Mouse (Mus musculus): ENCODE results near the gene 1700010B08Rik.

- no peak for TF ChIP-seq CTCF (IDR thresholded peaks at IDR 0.05; ENCODE audit: low read depth)
- no peak for TF ChIP-seq EP300 (IDR thresholded peaks at IDR 0.05; ENCODE audit: low read depth)
Measured at GRCm38 (mm10) chr2:173712656-173713055, 6.6 kb upstream of the 1700010B08Rik start.

Data from liver, embryonic 14.5 days (tissue).